Mouse (Mus musculus) lung, embryonic 14.5 days (tissue): ENCODE measurements at regions not wholly inside any gene's neighbourhood (a gene's known extent, or its start where the extent isn't known, plus 50 kb on each side); places are given as distances from the start of the nearest gene placed in this dataset.
"Not testable (repeated sequence)": the region's sequence is repeated elsewhere in the genome, so short reads cannot be mapped to it uniquely, and the experiment has no call there.

Experiments used
- ATAC-seq: fragments of 200-750 bp; cut with Nextera tagmentation; 2 replicates; pipeline ENCODE4 v1.8.0; 2017; ENCODE audit warnings: mild to moderate bottlenecking, moderate TSS enrichment, moderate library complexity; ENCODE audit not compliant: insufficient read depth
- DNase-seq: peaks from one replicate; pipeline ENCODE4 v3.0.0-alpha.2; 2015
- H3K27ac ChIP-seq: fragments of 300-500 bp; sonication (generic); 2 replicates; pipeline ENCODE4 v1.5.1; 2014; ENCODE audit warnings: low read depth, mild to moderate bottlenecking, moderate library complexity
- H3K27me3 ChIP-seq: fragments of 300-500 bp; sonication (generic); 2 replicates; pipeline ENCODE4 v1.6.1; 2014; ENCODE audit warnings: low read length, control low read depth; ENCODE audit not compliant: insufficient read depth
- H3K36me3 ChIP-seq: fragments of 300-500 bp; sonication (generic); 2 replicates; pipeline ENCODE4 v1.6.1; 2014; ENCODE audit warnings: control low read depth; ENCODE audit not compliant: insufficient read depth
- H3K4me1 ChIP-seq: fragments of 300-500 bp; sonication (generic); 2 replicates; pipeline ENCODE4 v1.6.1; 2014; ENCODE audit warnings: antibody characterized with exemption, control low read depth; ENCODE audit not compliant: insufficient read depth
- H3K4me2 ChIP-seq: fragments of 300-500 bp; sonication (generic); 2 replicates; pipeline ENCODE4 v1.6.1; 2014; ENCODE audit warnings: mild to moderate bottlenecking
- H3K4me3 ChIP-seq: fragments of 300-500 bp; sonication (generic); 2 replicates; pipeline ENCODE4 v1.5.1; 2014; ENCODE audit warnings: low read depth, low read length
- H3K9ac ChIP-seq: fragments of 300-500 bp; sonication (generic); 2 replicates; pipeline ENCODE4 v1.6.1; 2014
- H3K9me3 ChIP-seq: fragments of 300-500 bp; sonication (generic); 2 replicates; pipeline ENCODE4 v1.6.1; 2016; ENCODE audit warnings: low read depth, low read length, control low read depth
- CTCF ChIP-seq: IDR thresholded peaks from 2 replicates; pipeline ENCODE4 v1.5.1; 2016; ENCODE audit warnings: antibody characterized with exemption, low read depth
- WGBS: fragments of 180-500 bp; shearing (Covaris S2); extraction: QIAGEN DNeasy Blood & Tissue Kit; methylation state at CpG from one replicate; pipeline ENCODE4 v1.1.7; 2014; 5-methylcytosine and 5-hydroxymethylcytosine counted together

DNA sequence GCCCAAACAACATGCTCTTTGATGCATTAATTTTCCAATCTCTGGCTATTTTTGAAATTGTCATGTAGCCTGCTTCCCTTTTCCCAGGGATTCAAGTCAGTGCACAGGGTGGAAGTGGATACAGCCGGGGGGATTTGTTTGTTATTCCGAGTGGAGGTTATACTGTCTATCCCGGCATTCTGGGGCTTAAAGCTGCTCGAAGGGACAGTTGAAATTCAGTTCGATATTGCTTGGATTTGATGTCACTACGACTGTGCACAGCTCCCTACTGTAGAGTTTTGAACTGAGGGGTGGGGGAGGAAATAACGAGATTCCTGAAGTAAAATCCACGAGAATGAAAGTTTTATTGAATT lies 254.4 kb upstream of the Gm6793 start:
- Histone ChIP-seq H3K36me3 (no peaks in the 10 kb centered on the region), H3K4me2 (no peak overlapping the region), H3K27me3 (no peaks in the 10 kb centered on the region), H3K9ac (no peak overlapping the region), H3K4me3 (no peak overlapping the region), H3K9me3 (no peaks in the 10 kb centered on the region), H3K4me1 (no peaks in the 10 kb centered on the region), H3K27ac (no peak overlapping the region)
- TF ChIP-seq CTCF, result no peak
- ATAC-seq (no peak), DNase-seq (no peak)
- 60% methylated on average over 8 of the region's 8 CpGs for WGBS

DNA sequence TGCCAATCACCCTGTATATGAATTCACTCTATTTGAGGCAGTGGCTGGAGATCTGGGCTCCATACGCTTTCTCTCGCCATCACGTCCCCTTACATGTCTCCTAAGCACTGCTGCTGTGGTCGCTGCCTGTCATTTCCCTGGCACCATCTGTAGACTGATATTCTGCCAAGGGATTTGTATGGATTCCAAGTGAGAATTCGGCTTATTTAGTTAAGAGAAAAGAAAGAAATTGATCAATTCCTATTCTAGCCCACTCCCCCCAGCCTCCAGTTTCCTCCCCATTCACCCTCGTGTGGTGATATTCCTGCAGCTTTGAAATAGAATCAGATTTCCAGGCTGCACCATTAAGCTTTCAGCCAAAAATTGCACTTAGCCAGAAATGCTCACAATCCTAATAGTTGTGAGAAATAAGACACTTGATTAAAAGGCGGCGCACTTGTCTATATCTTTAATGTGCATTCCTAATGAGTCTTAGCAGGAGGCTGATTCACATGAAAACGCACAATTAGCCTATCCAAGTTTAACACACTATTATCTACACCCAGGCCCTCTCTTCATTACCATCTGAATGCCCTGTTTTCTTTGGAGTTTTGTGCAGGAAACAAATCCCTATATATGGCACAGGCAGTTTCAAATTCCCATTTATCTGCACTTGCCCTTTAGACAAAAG lies 253.8 kb upstream of the Gm6793 start:
- no peak overlapping the region for H3K4me3 ChIP-seq
- TF ChIP-seq CTCF, result no peak
- ATAC-seq (no peak), DNase-seq (peak; percentile 11)
- WGBS, result 67% methylated on average over 9 of the region's 9 CpGs
- H3K36me3 ChIP-seq, result no peaks in the 10 kb centered on the region
- no peak overlapping the region for H3K27ac ChIP-seq
- H3K4me2 ChIP-seq, result no peak overlapping the region
- no peaks in the 10 kb centered on the region for H3K4me1 ChIP-seq
- no peaks in the 10 kb centered on the region for H3K9me3 ChIP-seq
- H3K9ac ChIP-seq, result no peak overlapping the region
- H3K27me3 ChIP-seq, result no peaks in the 10 kb centered on the region

DNA sequence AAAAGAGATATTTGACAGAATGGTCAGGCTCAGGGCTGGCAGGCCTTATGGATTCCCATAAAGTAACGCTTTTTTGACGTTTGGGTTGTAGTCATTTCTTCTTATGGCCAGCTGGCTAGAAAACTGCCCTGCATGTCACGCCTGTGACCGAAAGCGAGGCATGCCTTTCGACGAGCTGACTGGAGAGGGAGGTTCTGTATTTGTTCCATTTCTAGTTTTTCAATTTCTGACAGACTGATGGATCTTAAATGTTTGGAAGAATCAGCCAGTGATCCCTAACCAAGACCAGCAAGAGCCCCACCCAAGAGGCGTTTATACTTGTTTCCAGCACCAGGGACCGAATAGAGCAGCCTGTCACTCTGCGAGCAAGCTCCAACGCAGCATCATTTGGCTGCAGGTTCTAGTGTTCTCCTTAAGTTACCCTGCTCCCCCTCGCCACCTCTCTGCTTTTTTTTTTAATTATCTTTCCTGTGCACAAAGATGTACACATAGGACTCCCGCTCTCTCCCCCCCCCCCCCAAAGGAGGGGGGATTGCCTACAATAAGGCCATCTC lies 243.2 kb upstream of the Gm6793 start:
- no peak for DNase-seq
- H3K27me3 ChIP-seq, result no peaks in the 10 kb centered on the region; the same call in 1 of the 2 replicates
- no peaks in the 10 kb centered on the region for H3K9me3 ChIP-seq
- H3K27ac ChIP-seq, result no peak overlapping the region
- ATAC-seq, result no peak
- TF ChIP-seq CTCF, result no peak
- 42% methylated on average over 13 of the region's 13 CpGs for WGBS
- no peak overlapping the region for H3K9ac ChIP-seq
- no peaks in the 10 kb centered on the region for H3K36me3 ChIP-seq
- H3K4me2 ChIP-seq, result peak overlapping the region; percentile 13; the same call in 1 of the 2 replicates
- no peak overlapping the region for H3K4me3 ChIP-seq
- no peaks in the 10 kb centered on the region for H3K4me1 ChIP-seq

DNA sequence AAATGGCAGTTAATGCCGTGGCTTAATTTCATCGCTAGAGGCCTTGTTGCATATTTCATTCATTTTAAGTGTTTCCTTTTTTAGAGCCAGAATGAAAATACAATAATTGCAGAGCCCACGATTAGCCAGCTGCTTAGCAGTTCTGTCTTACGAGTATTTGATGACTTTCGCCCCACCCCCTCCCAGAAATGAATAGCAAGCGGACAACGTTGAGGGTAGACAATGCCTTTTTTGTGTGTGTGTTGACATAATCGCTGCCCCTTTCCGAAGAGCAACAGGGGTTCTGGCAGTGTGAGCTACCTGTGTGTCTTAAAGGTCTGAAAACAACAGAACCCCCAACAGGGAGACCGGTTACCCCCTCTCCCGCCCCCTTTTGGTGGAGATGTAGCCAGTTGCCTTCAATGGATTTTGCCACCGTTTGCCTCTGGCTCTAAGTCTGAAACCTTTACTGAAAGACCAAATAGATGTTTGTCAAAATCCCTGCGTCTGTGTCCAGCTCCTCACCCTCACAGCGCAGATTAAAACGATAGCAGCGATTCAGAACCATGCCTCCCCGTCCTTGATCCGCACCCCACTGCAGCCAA lies 242.6 kb upstream of the Gm6793 start:
- H3K9me3 ChIP-seq, result no peaks in the 10 kb centered on the region
- DNase-seq, result no peak

DNA sequence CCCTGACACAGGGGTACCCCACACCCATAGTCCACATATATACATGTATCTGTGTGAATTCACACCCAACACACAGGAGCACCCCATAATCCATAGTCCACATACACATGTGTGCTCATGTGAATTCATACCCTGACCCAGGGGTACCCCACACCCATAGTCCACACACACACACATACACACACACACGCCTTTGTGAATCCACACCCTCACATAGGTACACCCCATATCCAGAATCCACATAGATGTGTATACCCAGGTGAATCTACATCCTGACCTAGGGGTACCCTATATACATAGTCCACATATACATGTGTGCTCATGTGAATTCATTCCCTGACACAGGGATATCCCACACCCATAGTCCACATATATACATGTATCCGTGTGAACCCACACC lies 231.8 kb upstream of the Gm6793 start:
- H3K27me3 ChIP-seq, H3K36me3 ChIP-seq, H3K9me3 ChIP-seq, H3K4me2 ChIP-seq, H3K27ac ChIP-seq, H3K4me3 ChIP-seq, ATAC-seq, H3K9ac ChIP-seq, H3K4me1 ChIP-seq, DNase-seq: not testable (repeated sequence)
- 80% methylated on average over 2 of the region's 2 CpGs for WGBS

More for the DNA sequence above, 242.6 kb upstream of the Gm6793 start:
- TF ChIP-seq CTCF, result no peak
- no peak overlapping the region for H3K27ac ChIP-seq
- no peak for ATAC-seq
- H3K4me2 ChIP-seq, result peak overlapping the region; percentile 13
- no peak overlapping the region for H3K4me3 ChIP-seq
- WGBS, result 16% methylated on average over 18 of the region's 18 CpGs
- no peaks in the 10 kb centered on the region for H3K36me3 ChIP-seq
- H3K27me3 ChIP-seq, result no peaks in the 10 kb centered on the region
- no peak overlapping the region for H3K9ac ChIP-seq
- no peaks in the 10 kb centered on the region for H3K4me1 ChIP-seq

DNA sequence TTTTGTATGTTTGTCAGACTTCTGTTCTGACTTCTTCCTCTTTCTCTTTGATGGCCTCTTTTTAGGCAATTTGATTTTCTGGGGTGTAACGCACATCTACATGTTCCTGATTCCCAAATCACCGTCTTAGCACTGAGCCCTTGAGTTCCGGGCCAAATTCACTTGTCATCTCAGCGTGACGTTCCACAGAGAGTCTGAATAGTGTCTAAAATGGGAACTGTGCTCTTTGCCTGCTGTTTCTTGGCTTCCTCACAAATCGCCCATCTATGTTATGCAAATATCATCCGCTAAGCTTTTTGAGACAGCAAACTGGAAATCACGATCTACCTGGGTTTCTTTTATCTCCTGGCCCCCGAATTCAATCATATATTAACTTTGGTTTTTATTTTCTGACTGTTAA lies 223.8 kb upstream of the Gm6793 start:
- Histone ChIP-seq H3K9me3 (no peaks in the 10 kb centered on the region), H3K27ac (no peak overlapping the region), H3K27me3 (no peaks in the 10 kb centered on the region), H3K9ac (no peak overlapping the region), H3K4me3 (no peak overlapping the region), H3K4me1 (no peaks in the 10 kb centered on the region), H3K4me2 (no peak overlapping the region), H3K36me3 (no peaks in the 10 kb centered on the region)
- TF ChIP-seq CTCF, result no peak
- ATAC-seq, result no peak
- WGBS, result 81% methylated on average over 9 of the region's 9 CpGs
- no peak for DNase-seq

DNA sequence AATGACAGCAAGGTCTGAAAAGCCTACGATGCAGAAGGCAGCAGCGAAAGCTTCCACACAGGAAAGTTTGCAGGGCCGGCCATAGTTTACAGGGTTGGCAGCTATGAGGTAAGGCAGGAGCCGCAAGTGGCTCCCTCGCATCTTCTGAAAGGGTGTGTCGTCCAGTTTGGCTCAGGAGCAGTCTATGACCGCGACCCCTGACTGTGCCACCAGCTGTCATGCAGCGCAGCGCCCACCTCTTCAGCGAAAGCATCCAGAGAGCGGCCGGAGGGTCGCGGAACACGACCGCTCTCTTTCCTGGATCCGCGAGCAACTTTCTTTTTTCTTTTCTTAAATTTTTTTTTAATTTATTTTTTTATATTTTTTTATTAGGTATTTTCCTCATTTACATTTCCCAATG lies 221.9 kb upstream of the Gm6793 start:
- H3K27me3 ChIP-seq, H3K36me3 ChIP-seq, H3K27ac ChIP-seq, H3K9me3 ChIP-seq, DNase-seq, ATAC-seq, H3K4me1 ChIP-seq, H3K4me3 ChIP-seq, H3K4me2 ChIP-seq, H3K9ac ChIP-seq: not testable (repeated sequence)
- 87% methylated on average over 19 of the region's 19 CpGs for WGBS
